Mouse (Mus musculus) urinary bladder, postnatal 25 days (tissue): ENCODE measurements at regions not wholly inside any gene's neighbourhood (a gene's known extent, or its start where the extent isn't known, plus 50 kb on each side); places are given as distances from the start of the nearest gene placed in this dataset.

ENCODE experiments used
- DNase-seq: peaks from one replicate; pipeline ENCODE4 v3.0.0; 2022; ENCODE audit warnings: low spot score

- DNase-seq, result no peak
Measured at GRCm38 (mm10) chr4:7597671-7598390, 641.0 kb downstream of the Car8 start.

GRCm38 (mm10) chr4:7596116-7596515 lies 642.7 kb downstream of the Car8 start:
- no peak for DNase-seq

- no peak for DNase-seq
Measured at GRCm38 (mm10) chr4:7583851-7584250, 655.0 kb downstream of the Car8 start.

- DNase-seq, result no peak
Measured at GRCm38 (mm10) chr4:7581931-7582330, 656.9 kb downstream of the Car8 start.

- no peak for DNase-seq
Measured at GRCm38 (mm10) chr4:7581220-7581916, 657.5 kb downstream of the Car8 start.

GRCm38 (mm10) chr4:7580554-7581219 lies 658.2 kb downstream of the Car8 start:
- no peak for DNase-seq

GRCm38 (mm10) chr4:7574011-7574410 lies 664.8 kb downstream of the Car8 start:
- DNase-seq, result no peak

GRCm38 (mm10) chr4:7567687-7568393 lies 671.0 kb downstream of the Car8 start:
- DNase-seq, result no peak

GRCm38 (mm10) chr4:7559867-7560832 lies 678.7 kb downstream of the Car8 start:
- DNase-seq, result no peak

GRCm38 (mm10) chr4:7558721-7559120 lies 680.1 kb downstream of the Car8 start:
- no peak for DNase-seq

GRCm38 (mm10) chr4:7534301-7534700 lies 704.5 kb downstream of the Car8 start:
- no peak for DNase-seq

- DNase-seq, result no peak
Measured at GRCm38 (mm10) chr4:7527718-7528117, 711.1 kb downstream of the Car8 start.

GRCm38 (mm10) chr4:7513081-7513480 lies 725.8 kb downstream of the Car8 start:
- no peak for DNase-seq

GRCm38 (mm10) chr4:7485552-7485951 lies 753.3 kb downstream of the Car8 start:
- DNase-seq, result no peak

GRCm38 (mm10) chr4:7455130-7455529 lies 783.7 kb downstream of the Car8 start:
- DNase-seq, result no peak

GRCm38 (mm10) chr4:7452678-7453077 lies 786.2 kb downstream of the Car8 start:
- DNase-seq, result no peak

- no peak for DNase-seq
Measured at GRCm38 (mm10) chr4:7450991-7451390, 787.9 kb downstream of the Car8 start.

- DNase-seq, result no peak
Measured at GRCm38 (mm10) chr4:7429308-7429707, 809.5 kb downstream of the Car8 start.

GRCm38 (mm10) chr4:7424081-7424480 lies 814.8 kb downstream of the Car8 start:
- no peak for DNase-seq

GRCm38 (mm10) chr4:7423204-7423603 lies 815.6 kb downstream of the Car8 start:
- no peak for DNase-seq

GRCm38 (mm10) chr4:7422787-7423186 lies 816.1 kb downstream of the Car8 start:
- no peak for DNase-seq
